Mouse (Mus musculus): ENCODE data around the gene Bcar3. TPM values are rescaled to one million over a fixed set of nuclear protein-coding genes. Genes with fewer than 3 reads are reported as not detected.

Bcar3 gene
- polyA plus RNA-seq, 1 experiment from 2014 or later: 13.8 TPM

- Histone ChIP-seq H3K27me3 (no peaks in the 10 kb centered on the region), H3K4me1 (no peaks in the 10 kb centered on the region), H3K9ac (no peak overlapping the region), H3K9me3 (replicated peaks) (no peaks in the 10 kb centered on the region), H3K4me3 (replicated peaks) (no peak overlapping the region), H3K27ac (no peak overlapping the region), H3K4me2 (no peak overlapping the region), H3K36me3 (peaks cover 61% of the 10 kb centered on the region)
- no peak for ATAC-seq (replicated peaks; ENCODE audit: low FRiP score)
- 82% methylated on average over 4 of the region's 4 CpGs for WGBS
Measured at GRCm38 (mm10) chr3:122547469-122547868, 253.5 kb downstream of the Bcar3 start.

GRCm38 (mm10) chr3:122551174-122551573 lies 257.2 kb downstream of the Bcar3 start:
- H3K4me1 ChIP-seq: no peaks in the 10 kb centered on the region
- H3K36me3 ChIP-seq: peaks cover 28% of the 10 kb centered on the region
- ATAC-seq (replicated peaks; ENCODE audit: low FRiP score): no peak
- H3K9ac ChIP-seq: no peak overlapping the region
- WGBS: 87% methylated on average over 3 of the region's 3 CpGs
- H3K4me3 ChIP-seq (replicated peaks): no peak overlapping the region
- H3K27me3 ChIP-seq: no peaks in the 10 kb centered on the region
- H3K27ac ChIP-seq: no peak overlapping the region
- H3K9me3 ChIP-seq (replicated peaks): no peaks in the 10 kb centered on the region
- H3K4me2 ChIP-seq: no peak overlapping the region

GRCm38 (mm10) chr3:122557766-122558165 lies 263.8 kb downstream of the Bcar3 start:
- H3K4me2 ChIP-seq: no peak overlapping the region
- no peaks in the 10 kb centered on the region for H3K4me1 ChIP-seq
- H3K27me3 ChIP-seq: no peaks in the 10 kb centered on the region
- H3K27ac ChIP-seq: no peak overlapping the region
- H3K9me3 ChIP-seq (replicated peaks): no peaks in the 10 kb centered on the region
- 46% methylated on average over 2 of the region's 2 CpGs for WGBS
- H3K36me3 ChIP-seq: peaks cover 31% of the 10 kb centered on the region
- ATAC-seq (replicated peaks; ENCODE audit: low FRiP score): no peak
- no peak overlapping the region for H3K9ac ChIP-seq
- no peak overlapping the region for H3K4me3 ChIP-seq (replicated peaks)

GRCm38 (mm10) chr3:122565285-122565684 lies 271.3 kb downstream of the Bcar3 start:
- WGBS: 25% methylated on average over 7 of the region's 7 CpGs

GRCm38 (mm10) chr3:122566112-122566511 lies 272.2 kb downstream of the Bcar3 start:
- Histone ChIP-seq H3K4me1 (no peaks in the 10 kb centered on the region; the same call in 1 of the 2 replicates), H3K36me3 (peaks cover 30% of the 10 kb centered on the region), H3K4me3 (replicated peaks) (no peak overlapping the region), H3K27me3 (no peaks in the 10 kb centered on the region), H3K9ac (no peak overlapping the region), H3K27ac (no peak overlapping the region), H3K4me2 (no peak overlapping the region), H3K9me3 (replicated peaks) (no peaks in the 10 kb centered on the region)
- no peak for ATAC-seq (replicated peaks; ENCODE audit: low FRiP score)
- WGBS: 82% methylated on average over 3 of the region's 3 CpGs

More at GRCm38 (mm10) chr3:122565285-122565684, 271.3 kb downstream of the Bcar3 start:
- no peaks in the 10 kb centered on the region for H3K9me3 ChIP-seq (replicated peaks)
- no peaks in the 10 kb centered on the region for H3K27me3 ChIP-seq
- H3K4me1 ChIP-seq: no peaks in the 10 kb centered on the region; the same call in 1 of the 2 replicates
- no peak overlapping the region for H3K4me2 ChIP-seq
- no peak overlapping the region for H3K9ac ChIP-seq
- peaks cover 30% of the 10 kb centered on the region for H3K36me3 ChIP-seq
- ATAC-seq (replicated peaks; ENCODE audit: low FRiP score): no peak
- H3K27ac ChIP-seq: no peak overlapping the region
- no peak overlapping the region for H3K4me3 ChIP-seq (replicated peaks)

- Histone ChIP-seq H3K4me3 (replicated peaks) (no peak overlapping the region), H3K9ac (no peak overlapping the region), H3K4me2 (no peak overlapping the region), H3K36me3 (peaks cover 26% of the 10 kb centered on the region), H3K9me3 (replicated peaks) (no peaks in the 10 kb centered on the region), H3K27ac (no peak overlapping the region), H3K4me1 (no peaks in the 10 kb centered on the region; the same call in 1 of the 2 replicates), H3K27me3 (no peaks in the 10 kb centered on the region)
- ATAC-seq (replicated peaks; ENCODE audit: low FRiP score): no peak
- WGBS: 72% methylated on average over 4 of the region's 4 CpGs
Measured at GRCm38 (mm10) chr3:122566549-122566948, 272.6 kb downstream of the Bcar3 start.

- no peak overlapping the region for H3K9ac ChIP-seq
- H3K36me3 ChIP-seq: peaks cover 9% of the 10 kb centered on the region
- no peak overlapping the region for H3K27ac ChIP-seq
- H3K4me3 ChIP-seq (replicated peaks): no peak overlapping the region
- H3K4me2 ChIP-seq: no peak overlapping the region
- WGBS: 94% methylated on average over 5 of the region's 5 CpGs
- no peaks in the 10 kb centered on the region for H3K27me3 ChIP-seq
- ATAC-seq (replicated peaks; ENCODE audit: low FRiP score): no peak
- H3K4me1 ChIP-seq: no peaks in the 10 kb centered on the region
- H3K9me3 ChIP-seq (replicated peaks): no peaks in the 10 kb centered on the region
Measured at GRCm38 (mm10) chr3:122573426-122574286, 279.7 kb downstream of the Bcar3 start.

- Histone ChIP-seq H3K27ac (no peak overlapping the region), H3K4me2 (no peak overlapping the region), H3K27me3 (no peaks in the 10 kb centered on the region), H3K36me3 (peaks cover 7% of the 10 kb centered on the region), H3K4me1 (no peaks in the 10 kb centered on the region), H3K4me3 (replicated peaks) (no peak overlapping the region), H3K9me3 (replicated peaks) (no peaks in the 10 kb centered on the region), H3K9ac (no peak overlapping the region)
- WGBS: 76% methylated on average over 1 of the region's 1 CpGs
- ATAC-seq (replicated peaks; ENCODE audit: low FRiP score): no peak
Measured at GRCm38 (mm10) chr3:122574921-122575320, 281.0 kb downstream of the Bcar3 start.

- no peak overlapping the region for H3K27ac ChIP-seq
- H3K9ac ChIP-seq: no peak overlapping the region
- no peaks in the 10 kb centered on the region for H3K9me3 ChIP-seq (replicated peaks)
- no peaks in the 10 kb centered on the region for H3K27me3 ChIP-seq
- H3K4me2 ChIP-seq: no peak overlapping the region
- H3K4me3 ChIP-seq (replicated peaks): no peak overlapping the region
- no peak for ATAC-seq (replicated peaks; ENCODE audit: low FRiP score)
- no peaks in the 10 kb centered on the region for H3K4me1 ChIP-seq
- H3K36me3 ChIP-seq: peaks cover 5% of the 10 kb centered on the region
Measured at GRCm38 (mm10) chr3:122577360-122577759, 283.4 kb downstream of the Bcar3 start.

MicroRNAs within 50 kb of the gene (microRNA counts, 519-probe panel; counts per million panel counts)
- 2,258 counts per million, percentile 28 among the panel's probes with 10 or more counts for microRNA mmu-miR-760

Small RNA genes lying within 50 kb of the gene (microRNA-seq; reads per million reads assigned to microRNA genes)
- gene Mir760 (24.3 reads per million, percentile 42 among the genes with 10 or more reads in this experiment), gene Mir7657 (not detected)

Other genes with a start within 250 kb of the Bcar3 start
- 0.70 and 0.72 TPM in 2 replicates for gene Abca4, start 249.7 kb upstream of the Bcar3 start, polyA plus RNA-seq (2015; fragmentation: Nextera tagmentation; extraction: Ambion mirVana)
- gene Gclm, start 48.6 kb upstream of the Bcar3 start, polyA plus RNA-seq (2015; fragmentation: Nextera tagmentation; extraction: Ambion mirVana): 91.8 and 102 TPM in 2 replicates
- gene Dnttip2, start 19.7 kb upstream of the Bcar3 start, polyA plus RNA-seq (2015; fragmentation: Nextera tagmentation; extraction: Ambion mirVana): 73.3 and 82.0 TPM in 2 replicates

All from kidney, embryonic 15.5 days (tissue).